Mouse (Mus musculus) embryonic facial prominence, embryonic 15.5 days (tissue): ENCODE results near the gene Atp2c2. TPM values are rescaled to one million over a fixed set of nuclear protein-coding genes. Genes with fewer than 3 reads are reported as not detected.

Experiments
- ATAC-seq: fragments of 200-750 bp; cut with Nextera tagmentation; 2 replicates; pipeline ENCODE4 v1.8.0; 2017; ENCODE audit warnings: low read depth, moderate TSS enrichment; ENCODE audit not compliant: insufficient number of reproducible peaks, low FRiP score, low TSS enrichment
- H3K27ac ChIP-seq: fragments of 300-500 bp; sonication (generic); replicated peaks from 2 replicates; pipeline ENCODE4 v1.5.1; 2015; ENCODE audit warnings: mild to moderate bottlenecking, inconsistent platforms
- H3K27me3 ChIP-seq: fragments of 300-500 bp; sonication (generic); 2 replicates; pipeline ENCODE4 v1.6.1; 2015; ENCODE audit warnings: inconsistent platforms
- H3K36me3 ChIP-seq: fragments of 300-500 bp; sonication (generic); 2 replicates; pipeline ENCODE4 v1.6.1; 2015; ENCODE audit warnings: mild to moderate bottlenecking, inconsistent platforms
- H3K4me1 ChIP-seq: fragments of 300-500 bp; sonication (generic); 2 replicates; pipeline ENCODE4 v1.6.1; 2015; ENCODE audit warnings: inconsistent platforms
- H3K4me2 ChIP-seq: fragments of 300-500 bp; sonication (generic); replicated peaks from 2 replicates; pipeline ENCODE4 v1.6.1; 2015; ENCODE audit warnings: mild to moderate bottlenecking, inconsistent platforms
- H3K4me3 ChIP-seq: fragments of 300-500 bp; sonication (generic); replicated peaks from 2 replicates; pipeline ENCODE4 v1.5.1; 2015; ENCODE audit warnings: mild to moderate bottlenecking, inconsistent platforms
- H3K9ac ChIP-seq: fragments of 300-500 bp; sonication (generic); 2 replicates; pipeline ENCODE4 v1.6.1; 2015; ENCODE audit warnings: inconsistent platforms
- H3K9me3 ChIP-seq: fragments of 300-500 bp; sonication (generic); replicated peaks from 2 replicates; pipeline ENCODE4 v1.6.1; 2016; ENCODE audit warnings: inconsistent platforms
- WGBS: fragments of 180-500 bp; shearing (Covaris S2); methylation state at CpG from one replicate; pipeline ENCODE4 v1.1.7; 2015; 5-methylcytosine and 5-hydroxymethylcytosine counted together
- polyA plus RNA-seq: library from polyadenylated mRNA; unstranded; fragments of >200 nt; fragmentation: Nextera tagmentation; extraction: Ambion mirVana; gene quantifications from 2 replicates; pipeline ENCODE4 v1.2.1, GENCODE M21; 2015

Gene Atp2c2
- polyA plus RNA-seq, 1 experiment from 2014 or later, result 6.5 TPM

GRCm38 (mm10) chr8:119723676-119724075 lies 23.9 kb downstream of the Atp2c2 start:
- 38% methylated on average over 4 of the region's 4 CpGs for WGBS

GRCm38 (mm10) chr8:119724596-119724995 lies 24.8 kb downstream of the Atp2c2 start:
- WGBS, result 84% methylated on average over 6 of the region's 6 CpGs
- H3K9me3 ChIP-seq, result no peaks in the 10 kb centered on the region

More at GRCm38 (mm10) chr8:119723676-119724075, 23.9 kb downstream of the Atp2c2 start:
- H3K4me3 ChIP-seq, result no peak overlapping the region
- ATAC-seq, result no peak
- H3K27me3 ChIP-seq, result no peaks in the 10 kb centered on the region
- no peaks in the 10 kb centered on the region for H3K9me3 ChIP-seq
- H3K4me1 ChIP-seq, result no peaks in the 10 kb centered on the region
- no peak overlapping the region for H3K27ac ChIP-seq
- H3K4me2 ChIP-seq, result no peak overlapping the region
- H3K36me3 ChIP-seq, result no peaks in the 10 kb centered on the region
- H3K9ac ChIP-seq, result no peak overlapping the region

GRCm38 (mm10) chr8:119727093-119727492 lies 27.3 kb downstream of the Atp2c2 start:
- WGBS, result 86% methylated on average over 8 of the region's 8 CpGs
- ATAC-seq, result no peak
- no peaks in the 10 kb centered on the region for H3K4me1 ChIP-seq
- H3K27ac ChIP-seq, result no peak overlapping the region
- H3K9ac ChIP-seq, result no peak overlapping the region
- H3K4me2 ChIP-seq, result no peak overlapping the region
- no peaks in the 10 kb centered on the region for H3K9me3 ChIP-seq
- no peaks in the 10 kb centered on the region for H3K27me3 ChIP-seq
- no peaks in the 10 kb centered on the region for H3K36me3 ChIP-seq
- H3K4me3 ChIP-seq, result no peak overlapping the region

More at GRCm38 (mm10) chr8:119724596-119724995, 24.8 kb downstream of the Atp2c2 start:
- Histone ChIP-seq H3K27ac (no peak overlapping the region), H3K9ac (no peak overlapping the region), H3K4me3 (no peak overlapping the region), H3K36me3 (no peaks in the 10 kb centered on the region), H3K27me3 (no peaks in the 10 kb centered on the region), H3K4me1 (no peaks in the 10 kb centered on the region), H3K4me2 (no peak overlapping the region)
- no peak for ATAC-seq

GRCm38 (mm10) chr8:119728351-119728895 lies 28.6 kb downstream of the Atp2c2 start:
- WGBS, result 80% methylated on average over 8 of the region's 8 CpGs
- Histone ChIP-seq H3K9me3 (no peaks in the 10 kb centered on the region), H3K4me2 (no peak overlapping the region), H3K36me3 (no peaks in the 10 kb centered on the region), H3K4me1 (no peaks in the 10 kb centered on the region), H3K27ac (no peak overlapping the region), H3K4me3 (no peak overlapping the region), H3K9ac (no peak overlapping the region), H3K27me3 (no peaks in the 10 kb centered on the region)
- ATAC-seq, result no peak

GRCm38 (mm10) chr8:119732072-119732471 lies 32.3 kb downstream of the Atp2c2 start:
- Histone ChIP-seq H3K27me3 (no peaks in the 10 kb centered on the region), H3K4me2 (no peak overlapping the region), H3K4me1 (no peaks in the 10 kb centered on the region), H3K36me3 (no peaks in the 10 kb centered on the region), H3K9me3 (no peaks in the 10 kb centered on the region), H3K27ac (no peak overlapping the region), H3K4me3 (no peak overlapping the region), H3K9ac (no peak overlapping the region)
- 83% methylated on average over 13 of the region's 13 CpGs for WGBS
- ATAC-seq, result no peak

GRCm38 (mm10) chr8:119736348-119736917 lies 36.6 kb downstream of the Atp2c2 start:
- H3K9ac ChIP-seq, result no peak overlapping the region
- ATAC-seq, result no peak
- no peak overlapping the region for H3K4me3 ChIP-seq
- no peak overlapping the region for H3K4me2 ChIP-seq
- no peaks in the 10 kb centered on the region for H3K36me3 ChIP-seq
- H3K27ac ChIP-seq, result no peak overlapping the region
- no peaks in the 10 kb centered on the region for H3K27me3 ChIP-seq
- H3K4me1 ChIP-seq, result no peaks in the 10 kb centered on the region
- H3K9me3 ChIP-seq, result no peaks in the 10 kb centered on the region
- WGBS, result 88% methylated on average over 10 of the region's 10 CpGs

GRCm38 (mm10) chr8:119737093-119737900 lies 37.5 kb downstream of the Atp2c2 start:
- no peak overlapping the region for H3K4me3 ChIP-seq
- no peak for ATAC-seq
- no peaks in the 10 kb centered on the region for H3K4me1 ChIP-seq
- no peaks in the 10 kb centered on the region for H3K27me3 ChIP-seq
- H3K4me2 ChIP-seq, result no peak overlapping the region
- H3K27ac ChIP-seq, result no peak overlapping the region
- no peaks in the 10 kb centered on the region for H3K9me3 ChIP-seq
- H3K9ac ChIP-seq, result no peak overlapping the region
- no peaks in the 10 kb centered on the region for H3K36me3 ChIP-seq
- 77% methylated on average over 11 of the region's 11 CpGs for WGBS

GRCm38 (mm10) chr8:119738129-119738907 lies 38.5 kb downstream of the Atp2c2 start:
- H3K9me3 ChIP-seq, result no peaks in the 10 kb centered on the region
- H3K36me3 ChIP-seq, result no peaks in the 10 kb centered on the region
- no peak overlapping the region for H3K9ac ChIP-seq
- H3K4me1 ChIP-seq, result no peaks in the 10 kb centered on the region
- H3K4me3 ChIP-seq, result no peak overlapping the region
- ATAC-seq, result no peak; the same call in 1 of the 2 replicates
- H3K4me2 ChIP-seq, result no peak overlapping the region
- H3K27me3 ChIP-seq, result no peaks in the 10 kb centered on the region
- no peak overlapping the region for H3K27ac ChIP-seq
- 73% methylated on average over 19 of the region's 19 CpGs for WGBS

GRCm38 (mm10) chr8:119740634-119741033 lies 40.8 kb downstream of the Atp2c2 start:
- no peak overlapping the region for H3K9ac ChIP-seq
- no peaks in the 10 kb centered on the region for H3K27me3 ChIP-seq
- H3K4me1 ChIP-seq, result no peaks in the 10 kb centered on the region
- 69% methylated on average over 4 of the region's 4 CpGs for WGBS
- no peak for ATAC-seq
- H3K4me3 ChIP-seq, result no peak overlapping the region
- no peaks in the 10 kb centered on the region for H3K9me3 ChIP-seq
- no peaks in the 10 kb centered on the region for H3K36me3 ChIP-seq
- H3K4me2 ChIP-seq, result no peak overlapping the region
- H3K27ac ChIP-seq, result no peak overlapping the region

- ATAC-seq, result no peak
- Histone ChIP-seq H3K27ac (no peak overlapping the region), H3K4me3 (no peak overlapping the region), H3K27me3 (no peaks in the 10 kb centered on the region), H3K36me3 (no peaks in the 10 kb centered on the region), H3K9me3 (no peaks in the 10 kb centered on the region), H3K4me1 (no peaks in the 10 kb centered on the region), H3K4me2 (no peak overlapping the region), H3K9ac (no peak overlapping the region)
- 81% methylated on average over 7 of the region's 7 CpGs for WGBS
These were observed 42.6 kb downstream of the Atp2c2 start for GRCm38 (mm10) chr8:119742409-119742808.
